Mouse (Mus musculus): ENCODE measurements around the gene Sec61g.
"Not testable (repeated sequence)": the region's sequence is repeated elsewhere in the genome, so short reads cannot be mapped to it uniquely, and the experiment has no call there.

Sec61g gene

DNA sequence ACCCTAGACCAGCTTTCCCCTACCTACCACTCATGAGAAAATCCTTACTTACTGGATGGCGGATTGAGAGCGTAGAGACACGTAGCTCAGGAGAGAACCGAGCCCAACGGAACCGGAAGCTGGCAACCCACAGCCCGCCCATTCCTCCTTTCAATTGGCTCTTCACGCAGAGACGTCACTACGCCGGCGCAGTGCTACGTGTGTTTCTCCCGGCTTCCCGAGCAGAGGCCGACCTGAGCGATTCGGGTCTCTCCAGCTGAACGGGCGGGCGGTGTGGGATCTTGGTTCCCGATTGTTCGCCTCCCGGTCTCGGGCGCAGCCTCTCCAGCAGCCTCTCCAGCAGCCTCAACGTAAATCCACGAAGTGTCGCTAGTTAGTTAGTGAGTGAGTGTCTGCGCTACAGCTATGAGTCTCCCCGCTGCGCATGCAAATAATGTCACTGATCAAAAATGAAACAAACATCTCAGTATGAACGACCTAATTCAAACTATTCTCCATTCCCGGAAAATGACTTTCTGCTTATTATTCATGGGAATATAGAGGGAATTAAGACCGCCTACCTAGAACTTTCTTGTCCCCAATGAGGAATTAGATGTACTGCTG, at the start of gene Sec61g:
Gene Sec61g, minus strand, starts transcription at position 433 of the 603 bp plus-strand sequence.
- ATAC-seq (ENCODE audit: low TSS enrichment) = peak; percentile 100

DNA sequence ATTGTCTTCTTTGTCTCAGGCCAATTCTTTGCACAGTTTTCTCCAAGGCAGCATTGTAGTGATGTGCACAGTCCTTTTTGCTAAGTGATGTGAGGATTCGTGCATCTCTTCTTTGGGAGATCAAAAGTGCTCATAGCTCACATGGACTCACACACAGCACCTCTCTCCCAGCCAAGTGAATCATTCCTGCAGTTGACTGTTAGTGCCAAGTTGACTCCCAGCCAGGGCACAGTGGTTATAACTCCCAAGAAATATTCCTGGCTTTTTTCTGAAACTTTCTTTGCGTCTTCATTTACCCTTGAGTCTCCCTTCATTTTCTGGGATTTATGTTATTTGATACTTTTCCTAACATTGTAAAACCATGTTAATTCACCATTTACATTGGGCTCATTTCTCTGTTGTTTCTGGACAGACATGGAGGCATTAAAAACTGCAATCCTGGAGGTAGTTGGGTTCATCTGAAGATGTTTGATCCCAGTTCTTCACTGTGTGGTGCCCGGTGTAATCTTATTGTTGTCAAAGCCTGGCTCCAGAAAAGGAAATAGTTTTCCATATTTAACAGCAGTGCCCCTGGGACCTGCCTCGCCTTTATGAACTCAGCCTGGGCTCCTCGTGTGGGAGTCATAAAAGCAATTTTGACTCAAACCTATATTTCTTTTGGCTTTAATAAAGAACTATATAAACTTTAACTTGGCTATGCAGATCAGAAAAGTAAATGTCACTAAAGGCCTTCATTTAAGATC, 38.3 kb upstream of the Sec61g start:
- no peak for ATAC-seq (ENCODE audit: low TSS enrichment)

DNA sequence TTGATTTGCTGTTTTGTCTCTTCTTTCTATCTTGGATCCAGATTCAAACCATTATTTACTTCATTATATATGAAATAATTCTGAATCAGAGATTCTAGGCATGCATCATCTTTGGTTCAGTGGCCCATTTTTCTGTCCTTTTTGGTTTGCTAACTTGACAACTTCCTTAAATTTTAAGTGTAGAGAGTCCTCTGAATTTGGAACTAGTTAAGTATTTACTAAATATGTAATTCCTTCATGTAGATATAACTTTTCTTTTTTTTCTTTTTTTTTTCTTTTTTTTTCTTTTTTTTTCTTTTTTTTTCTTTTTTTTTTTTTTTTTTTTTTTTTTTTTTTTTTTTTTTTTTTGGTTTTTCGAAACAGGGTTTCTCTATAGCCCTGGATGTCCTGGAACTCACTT, 29.1 kb upstream of the Sec61g start:
- ATAC-seq (ENCODE audit: low TSS enrichment) = no peak

DNA sequence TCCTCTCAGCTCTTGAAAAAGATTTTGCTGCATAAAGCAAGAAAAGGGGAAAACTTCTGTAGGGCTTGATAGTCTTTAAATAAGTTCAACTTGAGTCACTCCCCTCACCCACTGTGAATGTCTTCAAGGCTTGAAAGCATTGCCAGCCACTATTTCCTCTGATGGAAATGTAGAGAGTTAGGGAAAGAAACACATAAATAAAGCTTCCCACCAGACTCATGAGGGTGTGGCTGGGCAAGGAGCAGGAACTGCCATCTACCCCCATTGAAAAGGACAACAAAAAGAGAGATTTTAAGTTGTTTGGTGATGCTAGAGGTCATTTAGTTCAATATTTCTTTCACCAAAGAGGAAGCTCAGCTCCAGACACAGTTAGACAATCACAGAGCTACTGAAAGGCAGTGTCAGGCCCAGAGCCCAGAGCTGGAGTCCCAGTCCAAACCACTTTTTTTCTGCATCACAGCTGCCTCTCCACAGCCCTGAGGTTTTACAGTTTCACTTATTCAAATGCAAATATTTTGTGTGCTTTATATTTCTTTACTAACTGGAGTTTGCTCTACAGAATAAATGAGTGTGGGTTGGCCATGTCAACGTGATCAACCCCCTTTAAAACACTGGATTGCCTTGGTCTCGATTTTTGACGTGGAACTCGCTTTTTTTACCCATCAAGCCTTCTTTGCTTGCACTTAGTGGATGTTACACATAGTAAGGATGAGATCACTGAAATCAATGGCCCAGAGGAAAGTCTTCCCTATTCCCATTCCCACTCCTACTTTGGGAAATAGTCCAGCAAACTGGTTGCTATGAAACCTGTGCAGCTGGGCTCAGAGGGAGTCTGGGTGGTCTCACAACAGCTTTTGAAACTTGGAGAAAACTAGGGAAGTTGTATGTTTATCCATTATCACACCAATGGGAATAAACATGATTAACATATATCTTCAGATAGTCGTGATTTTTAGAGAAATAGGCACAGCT, 26.6 kb upstream of the Sec61g start:
- ATAC-seq (ENCODE audit: low TSS enrichment) = no peak

DNA sequence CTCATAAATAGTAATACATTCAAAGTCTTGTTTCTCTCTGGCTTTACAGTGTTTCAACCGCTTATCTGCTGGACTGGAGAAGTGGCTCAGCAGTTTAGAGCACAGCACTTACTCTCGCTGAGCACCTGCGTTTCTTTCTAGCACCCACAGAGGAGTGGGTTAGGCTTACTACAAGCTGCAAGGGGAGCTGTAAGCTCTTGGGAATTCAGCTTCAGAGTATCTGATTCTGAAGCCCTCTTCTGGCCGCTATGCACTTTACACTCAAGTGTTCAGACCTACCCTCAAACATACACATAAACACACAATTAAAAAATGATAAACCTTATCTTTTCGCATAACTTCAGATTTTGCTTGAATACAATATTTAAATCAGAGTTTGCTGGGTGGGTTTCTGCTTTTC, 24.6 kb upstream of the Sec61g start:
- peak; percentile 52; the same call in 1 of the 2 replicates for ATAC-seq (ENCODE audit: low TSS enrichment)

GRCm38 (mm10) chr11:16528909-16529308, 20.6 kb upstream of the Sec61g start:
- no peak for ATAC-seq (ENCODE audit: low TSS enrichment)

DNA sequence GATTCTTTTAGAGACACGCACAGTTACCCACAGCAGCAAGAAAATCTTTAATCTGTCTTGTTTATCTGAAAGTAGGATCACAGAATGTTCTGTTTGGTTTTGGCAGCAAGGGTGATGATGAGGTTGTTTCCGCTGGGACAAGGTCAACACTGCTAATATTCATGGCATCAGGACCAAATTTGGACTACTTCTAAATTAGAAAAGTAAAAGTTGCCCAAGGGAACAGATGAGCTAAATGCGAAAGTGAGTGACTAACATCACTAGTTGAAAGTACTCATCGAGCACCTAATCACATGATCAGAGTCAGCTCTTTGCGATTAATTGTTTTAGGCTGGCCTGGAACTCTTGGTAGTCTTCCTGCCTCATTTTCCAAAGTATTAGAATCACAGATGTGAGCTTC, 20.1 kb upstream of the Sec61g start:
- ATAC-seq (ENCODE audit: low TSS enrichment) = no peak

DNA sequence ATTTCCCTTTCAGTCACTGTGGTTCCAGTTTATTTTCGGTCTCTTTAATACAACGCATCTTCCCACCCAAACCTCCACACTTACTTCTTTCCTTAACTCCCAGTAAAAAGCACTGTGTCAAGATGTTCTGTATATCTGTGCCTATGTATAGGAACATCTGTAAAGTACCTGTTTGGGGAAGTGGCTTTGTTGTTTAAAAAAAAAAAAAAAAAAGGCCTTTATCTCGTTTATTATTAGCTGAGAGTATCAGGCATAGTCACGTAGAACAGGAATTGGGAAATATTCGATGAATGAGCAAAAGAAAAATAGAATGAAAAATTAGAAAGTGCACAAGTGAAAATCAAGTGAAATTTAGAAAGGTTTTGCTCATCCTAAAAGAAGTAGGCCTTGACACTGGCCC, 19.5 kb upstream of the Sec61g start:
- ATAC-seq (ENCODE audit: low TSS enrichment) = no peak

DNA sequence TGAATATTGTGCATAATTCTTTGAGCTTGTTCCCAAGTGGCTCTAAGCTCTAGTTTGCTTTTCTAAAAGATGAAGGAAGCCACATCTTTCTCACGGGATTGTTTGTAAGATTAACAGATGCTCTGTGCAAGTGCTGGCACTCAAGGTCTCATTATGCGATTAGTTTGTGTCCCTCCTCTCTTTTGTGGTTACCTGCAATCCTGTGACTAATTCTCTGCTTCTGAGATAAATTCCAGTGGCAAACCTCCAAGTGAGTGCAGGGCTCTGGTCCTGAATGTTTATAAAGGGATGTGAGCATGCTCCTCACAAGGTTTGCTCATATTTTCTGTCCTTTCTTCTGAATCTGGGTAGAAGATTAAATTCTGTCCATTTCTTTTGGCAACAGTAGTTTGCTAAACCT, 18.2 kb upstream of the Sec61g start:
- no peak for ATAC-seq (ENCODE audit: low TSS enrichment)

DNA sequence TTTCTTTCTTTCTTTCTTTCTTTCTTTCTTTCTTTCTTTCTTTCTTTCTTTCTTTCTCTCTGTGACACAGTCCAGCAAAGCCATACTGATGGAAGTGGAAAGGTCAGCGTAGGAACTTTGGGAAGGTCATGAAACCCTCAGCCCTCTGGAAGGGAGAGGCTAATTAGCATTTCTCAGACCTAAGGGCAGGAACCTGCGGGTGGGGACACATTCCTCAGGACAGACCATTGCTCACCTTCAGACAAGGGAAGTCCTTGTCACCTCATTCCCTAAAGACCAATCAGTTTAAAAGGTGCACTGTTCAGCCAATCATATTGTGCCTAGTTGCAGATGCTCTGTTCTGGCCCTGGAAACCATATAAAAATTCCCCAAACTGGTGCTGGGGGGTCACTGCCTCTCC, 17.4 kb upstream of the Sec61g start:
- ATAC-seq (ENCODE audit: low TSS enrichment) = no peak

GRCm38 (mm10) chr11:16524917-16525640, 16.8 kb upstream of the Sec61g start:
- ATAC-seq (ENCODE audit: low TSS enrichment) = peak; percentile 85

- not testable (repeated sequence) for ATAC-seq (ENCODE audit: low TSS enrichment)
Observed at GRCm38 (mm10) chr11:16515081-16515480, 6.8 kb upstream of the Sec61g start.

DNA sequence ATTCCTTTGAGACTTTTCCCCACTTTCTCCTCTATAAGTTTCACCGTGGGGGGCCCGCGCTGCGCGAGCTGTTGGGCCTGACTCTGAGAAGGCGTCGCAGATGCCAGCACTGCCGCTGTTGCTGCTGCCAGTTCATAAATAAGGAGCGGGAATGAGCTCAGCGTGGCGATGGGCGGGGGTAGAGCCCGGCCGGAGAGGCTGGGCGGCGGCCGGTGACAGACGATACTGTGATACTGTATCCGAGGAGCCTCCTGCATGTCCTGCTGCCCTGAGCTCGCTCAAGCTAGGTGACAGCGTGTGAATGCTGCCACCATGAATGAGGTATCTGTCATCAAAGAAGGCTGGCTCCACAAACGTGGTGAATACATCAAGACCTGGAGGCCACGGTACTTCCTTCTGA, 5.9 kb upstream of the Sec61g start:
- not testable (repeated sequence) for ATAC-seq (ENCODE audit: low TSS enrichment)

GRCm38 (mm10) chr11:16507385-16508051, 766 bp downstream of the Sec61g start:
- ATAC-seq (ENCODE audit: low TSS enrichment) = peak; percentile 25

DNA sequence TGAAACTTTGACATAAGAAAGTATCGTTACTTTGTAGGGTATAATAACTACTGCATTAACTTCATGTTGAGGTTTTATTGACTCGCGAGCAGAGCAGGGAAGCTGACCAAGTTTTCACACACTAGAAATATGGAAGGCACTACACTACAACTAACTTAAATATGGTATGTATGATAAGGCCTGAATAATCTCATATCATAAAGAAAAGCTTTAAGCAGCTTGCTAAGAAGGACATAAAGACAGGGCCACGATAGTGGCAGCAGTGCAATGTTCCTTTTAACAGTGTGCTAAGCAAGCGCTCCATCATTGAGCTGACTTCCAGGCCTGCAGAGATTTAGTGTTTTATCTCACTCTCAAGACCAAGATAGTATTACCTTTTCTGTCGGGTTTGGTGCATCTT, 2.3 kb downstream of the Sec61g start:
- ATAC-seq (ENCODE audit: low TSS enrichment) = no peak

- no peak for ATAC-seq (ENCODE audit: low TSS enrichment)
Observed at GRCm38 (mm10) chr11:16503150-16503549, 5.1 kb downstream of the Sec61g start.

- no peak for ATAC-seq (ENCODE audit: low TSS enrichment)
Observed at GRCm38 (mm10) chr11:16502744-16503143, 5.5 kb downstream of the Sec61g start.

DNA sequence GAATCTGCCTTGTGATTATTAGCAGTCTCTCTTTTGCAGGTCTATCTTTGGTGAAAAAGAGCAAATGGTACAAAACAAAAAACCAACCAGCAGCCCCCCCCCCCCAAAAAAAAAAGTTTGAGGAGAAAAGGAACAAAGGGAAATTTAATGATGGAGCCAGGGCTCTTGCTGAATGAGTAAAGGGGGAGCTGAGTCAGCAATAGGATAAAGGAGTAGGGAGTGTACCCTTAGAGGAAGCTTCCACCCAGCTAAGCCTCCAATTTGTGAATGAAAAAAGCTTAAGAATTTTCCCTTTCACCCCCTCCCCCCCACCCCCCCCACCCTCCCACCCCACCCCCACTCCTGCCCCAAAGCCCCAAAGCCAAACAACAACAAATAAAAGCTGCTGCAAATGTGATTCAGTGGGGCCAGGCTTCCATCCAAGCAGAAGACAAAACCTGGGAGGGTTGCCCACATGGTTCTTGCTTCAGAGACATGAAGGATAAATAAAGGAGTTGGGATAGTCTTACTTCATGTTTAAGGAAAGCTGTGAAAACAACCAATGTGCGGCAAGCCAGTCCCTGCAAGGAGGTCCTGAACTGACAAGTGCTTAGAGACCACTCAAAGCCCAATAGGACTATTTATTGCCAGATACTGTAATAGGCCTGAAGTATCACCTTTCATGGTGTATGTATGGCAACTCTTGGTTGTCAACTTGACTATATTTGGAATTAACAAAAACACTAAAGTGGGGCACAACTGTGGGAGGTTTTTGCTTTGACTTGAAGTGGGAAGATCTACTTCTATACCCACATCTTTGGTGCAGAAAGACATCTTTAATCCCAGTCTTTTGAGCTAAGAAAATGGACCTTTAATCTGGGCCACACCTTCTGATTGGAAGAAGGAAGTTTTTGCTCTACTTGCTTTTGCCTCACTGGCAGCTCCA, 9.3 kb downstream of the Sec61g start:
- peak; percentile 93 for ATAC-seq (ENCODE audit: low TSS enrichment)
